Mouse (Mus musculus): ENCODE measurements around the gene Cc2d2a. TPM values are rescaled to one million over a fixed set of nuclear protein-coding genes. Genes with fewer than 3 reads are reported as not detected.

Gene Cc2d2a
- polyA plus RNA-seq, 1 experiment: not detected

GRCm38 (mm10) chr5:43721538-43722451 lies 59.6 kb downstream of the Cc2d2a start:
- TF ChIP-seq POLR2A (IDR thresholded peaks at IDR 0.05; ENCODE audit: insufficient read depth, low read depth, low read length) (no peak), CTCF (IDR thresholded peaks at IDR 0.05; ENCODE audit: insufficient read depth, low read depth, low read length) (no peak)
- H3K4me1 ChIP-seq (ENCODE audit: control insufficient read depth, insufficient read depth, low read length): 0 out of 2 replicates have a peak, but pooled peaks cover 2% of the 10 kb centered on the region
- 66% methylated on average over 5 of the region's 5 CpGs for WGBS
- no peak overlapping the region for H3K27ac ChIP-seq (ENCODE audit: insufficient read depth, low read depth, low read length)
- no peak overlapping the region for H3K4me3 ChIP-seq (ENCODE audit: insufficient read depth, low read depth, low read length)

GRCm38 (mm10) chr5:43722452-43722783 lies 60.3 kb downstream of the Cc2d2a start:
- 0 out of 2 replicates have a peak, but pooled peaks cover 2% of the 10 kb centered on the region for H3K4me1 ChIP-seq (ENCODE audit: control insufficient read depth, insufficient read depth, low read length)
- TF ChIP-seq POLR2A (IDR thresholded peaks at IDR 0.05; ENCODE audit: insufficient read depth, low read depth, low read length): no peak
- TF ChIP-seq CTCF (IDR thresholded peaks at IDR 0.05; ENCODE audit: insufficient read depth, low read depth, low read length): no peak
- no peak overlapping the region for H3K4me3 ChIP-seq (ENCODE audit: insufficient read depth, low read depth, low read length)
- WGBS: 87% methylated on average over 6 of the region's 6 CpGs
- H3K27ac ChIP-seq (ENCODE audit: insufficient read depth, low read depth, low read length): no peak overlapping the region

- TF ChIP-seq CTCF (IDR thresholded peaks at IDR 0.05; ENCODE audit: insufficient read depth, low read depth, low read length): no peak
- no peak for TF ChIP-seq POLR2A (IDR thresholded peaks at IDR 0.05; ENCODE audit: insufficient read depth, low read depth, low read length)
- no peak overlapping the region for H3K4me3 ChIP-seq (ENCODE audit: insufficient read depth, low read depth, low read length)
- 0 out of 2 replicates have a peak, but pooled peaks cover 2% of the 10 kb centered on the region for H3K4me1 ChIP-seq (ENCODE audit: control insufficient read depth, insufficient read depth, low read length)
- 72% methylated on average over 7 of the region's 7 CpGs for WGBS
- no peak overlapping the region for H3K27ac ChIP-seq (ENCODE audit: insufficient read depth, low read depth, low read length)
Observed at GRCm38 (mm10) chr5:43723830-43724229, 61.7 kb downstream of the Cc2d2a start.

- TF ChIP-seq POLR2A (IDR thresholded peaks at IDR 0.05; ENCODE audit: insufficient read depth, low read depth, low read length): no peak
- TF ChIP-seq CTCF (IDR thresholded peaks at IDR 0.05; ENCODE audit: insufficient read depth, low read depth, low read length): no peak
- Histone ChIP-seq H3K4me1 (ENCODE audit: control insufficient read depth, insufficient read depth, low read length) (no peaks in the 10 kb centered on the region), H3K27ac (ENCODE audit: insufficient read depth, low read depth, low read length) (no peak overlapping the region), H3K4me3 (ENCODE audit: insufficient read depth, low read depth, low read length) (no peak overlapping the region)
- WGBS: 79% methylated on average over 11 of the region's 11 CpGs
Observed at GRCm38 (mm10) chr5:43728375-43729165, 66.4 kb downstream of the Cc2d2a start.

GRCm38 (mm10) chr5:43732381-43732780 lies 70.2 kb downstream of the Cc2d2a start:
- Histone ChIP-seq H3K27ac (ENCODE audit: insufficient read depth, low read depth, low read length) (no peak overlapping the region), H3K4me1 (ENCODE audit: control insufficient read depth, insufficient read depth, low read length) (no peaks in the 10 kb centered on the region), H3K4me3 (ENCODE audit: insufficient read depth, low read depth, low read length) (no peak overlapping the region)
- TF ChIP-seq POLR2A (IDR thresholded peaks at IDR 0.05; ENCODE audit: insufficient read depth, low read depth, low read length) (no peak), CTCF (IDR thresholded peaks at IDR 0.05; ENCODE audit: insufficient read depth, low read depth, low read length) (no peak)
- 76% methylated on average over 8 of the region's 8 CpGs for WGBS

GRCm38 (mm10) chr5:43744187-43744586 lies 82.0 kb downstream of the Cc2d2a start:
- WGBS: 88% methylated on average over 1 of the region's 1 CpGs
- no peak for TF ChIP-seq CTCF (IDR thresholded peaks at IDR 0.05; ENCODE audit: insufficient read depth, low read depth, low read length)
- TF ChIP-seq POLR2A (IDR thresholded peaks at IDR 0.05; ENCODE audit: insufficient read depth, low read depth, low read length): no peak

GRCm38 (mm10) chr5:43745156-43745555 lies 83.0 kb downstream of the Cc2d2a start:
- H3K4me3 ChIP-seq (ENCODE audit: insufficient read depth, low read depth, low read length): no peak overlapping the region
- H3K27ac ChIP-seq (ENCODE audit: insufficient read depth, low read depth, low read length): no peak overlapping the region
- no peaks in the 10 kb centered on the region for H3K4me1 ChIP-seq (ENCODE audit: control insufficient read depth, insufficient read depth, low read length)
- TF ChIP-seq CTCF (IDR thresholded peaks at IDR 0.05; ENCODE audit: insufficient read depth, low read depth, low read length) (no peak), POLR2A (IDR thresholded peaks at IDR 0.05; ENCODE audit: insufficient read depth, low read depth, low read length) (no peak)
- 83% methylated on average over 5 of the region's 5 CpGs for WGBS

More at GRCm38 (mm10) chr5:43744187-43744586, 82.0 kb downstream of the Cc2d2a start:
- no peaks in the 10 kb centered on the region for H3K4me1 ChIP-seq (ENCODE audit: control insufficient read depth, insufficient read depth, low read length)
- no peak overlapping the region for H3K4me3 ChIP-seq (ENCODE audit: insufficient read depth, low read depth, low read length)
- H3K27ac ChIP-seq (ENCODE audit: insufficient read depth, low read depth, low read length): no peak overlapping the region

- 60% methylated on average over 4 of the region's 4 CpGs for WGBS
- no peak for TF ChIP-seq POLR2A (IDR thresholded peaks at IDR 0.05; ENCODE audit: insufficient read depth, low read depth, low read length)
- no peak for TF ChIP-seq CTCF (IDR thresholded peaks at IDR 0.05; ENCODE audit: insufficient read depth, low read depth, low read length)
- Histone ChIP-seq H3K4me1 (ENCODE audit: control insufficient read depth, insufficient read depth, low read length) (no peaks in the 10 kb centered on the region), H3K4me3 (ENCODE audit: insufficient read depth, low read depth, low read length) (no peak overlapping the region), H3K27ac (ENCODE audit: insufficient read depth, low read depth, low read length) (no peak overlapping the region)
Observed at GRCm38 (mm10) chr5:43748039-43748438, 85.9 kb downstream of the Cc2d2a start.

- 73% methylated on average over 3 of the region's 3 CpGs for WGBS
- Histone ChIP-seq H3K4me3 (ENCODE audit: insufficient read depth, low read depth, low read length) (no peak overlapping the region), H3K27ac (ENCODE audit: insufficient read depth, low read depth, low read length) (no peak overlapping the region), H3K4me1 (ENCODE audit: control insufficient read depth, insufficient read depth, low read length) (no peaks in the 10 kb centered on the region)
- TF ChIP-seq POLR2A (IDR thresholded peaks at IDR 0.05; ENCODE audit: insufficient read depth, low read depth, low read length): no peak
- TF ChIP-seq CTCF (IDR thresholded peaks at IDR 0.05; ENCODE audit: insufficient read depth, low read depth, low read length): no peak
Observed at GRCm38 (mm10) chr5:43749092-43749491, 86.9 kb downstream of the Cc2d2a start.

Data from olfactory bulb, adult 2 months (tissue).